Mouse (Mus musculus) forebrain, embryonic 15.5 days (tissue): ENCODE measurements around the gene Aptx. TPM values are rescaled to one million over a fixed set of nuclear protein-coding genes. Genes with fewer than 3 reads are reported as not detected.
A peak's percentile ranks its signal among the peaks of the same experiment; 100 is the strongest.

Experiments used
- ATAC-seq: fragments of 200-750 bp; cut with Nextera tagmentation; replicated peaks from 2 replicates; pipeline ENCODE4 v1.8.0; 2017; ENCODE audit warnings: mild to moderate bottlenecking, moderate TSS enrichment, moderate library complexity
- H3K27ac ChIP-seq: fragments of 300-500 bp; sonication (generic); replicated peaks from 2 replicates; pipeline ENCODE4 v1.5.1; 2015; ENCODE audit warnings: mild to moderate bottlenecking, inconsistent platforms
- H3K27me3 ChIP-seq: fragments of 300-500 bp; sonication (generic); 2 replicates; pipeline ENCODE4 v1.6.1; 2015; ENCODE audit warnings: inconsistent platforms
- H3K36me3 ChIP-seq: fragments of 300-500 bp; sonication (generic); 2 replicates; pipeline ENCODE4 v1.6.1; 2015; ENCODE audit warnings: mild to moderate bottlenecking, inconsistent platforms
- H3K4me1 ChIP-seq: fragments of 300-500 bp; sonication (generic); 2 replicates; pipeline ENCODE4 v1.6.1; 2015; ENCODE audit warnings: inconsistent platforms
- H3K4me2 ChIP-seq: fragments of 300-500 bp; sonication (generic); replicated peaks from 2 replicates; pipeline ENCODE4 v1.6.1; 2015; ENCODE audit warnings: mild to moderate bottlenecking, inconsistent platforms
- H3K4me3 ChIP-seq: fragments of 300-500 bp; sonication (generic); 2 replicates; pipeline ENCODE4 v1.5.1; 2015; ENCODE audit warnings: mild to moderate bottlenecking, inconsistent platforms
- H3K9ac ChIP-seq: fragments of 300-500 bp; sonication (generic); replicated peaks from 2 replicates; pipeline ENCODE4 v1.6.1; 2015; ENCODE audit warnings: mild to moderate bottlenecking, inconsistent platforms
- H3K9me3 ChIP-seq: fragments of 300-500 bp; sonication (generic); 2 replicates; pipeline ENCODE4 v1.6.1; 2016; ENCODE audit warnings: inconsistent platforms
- WGBS: fragments of 180-500 bp; shearing (Covaris S2); methylation state at CpG from one replicate; pipeline ENCODE4 v1.1.7; 2015; ENCODE audit warnings: mixed read lengths; 5-methylcytosine and 5-hydroxymethylcytosine counted together
- polyA plus RNA-seq: library from polyadenylated mRNA; unstranded; fragments of >200 nt; fragmentation: Nextera tagmentation; extraction: Ambion mirVana; gene quantifications from 2 replicates; pipeline ENCODE4 v1.2.1, GENCODE M21; 2015

Aptx gene
- polyA plus RNA-seq: 55.5 and 56.7 TPM in 2 replicates

DNA sequence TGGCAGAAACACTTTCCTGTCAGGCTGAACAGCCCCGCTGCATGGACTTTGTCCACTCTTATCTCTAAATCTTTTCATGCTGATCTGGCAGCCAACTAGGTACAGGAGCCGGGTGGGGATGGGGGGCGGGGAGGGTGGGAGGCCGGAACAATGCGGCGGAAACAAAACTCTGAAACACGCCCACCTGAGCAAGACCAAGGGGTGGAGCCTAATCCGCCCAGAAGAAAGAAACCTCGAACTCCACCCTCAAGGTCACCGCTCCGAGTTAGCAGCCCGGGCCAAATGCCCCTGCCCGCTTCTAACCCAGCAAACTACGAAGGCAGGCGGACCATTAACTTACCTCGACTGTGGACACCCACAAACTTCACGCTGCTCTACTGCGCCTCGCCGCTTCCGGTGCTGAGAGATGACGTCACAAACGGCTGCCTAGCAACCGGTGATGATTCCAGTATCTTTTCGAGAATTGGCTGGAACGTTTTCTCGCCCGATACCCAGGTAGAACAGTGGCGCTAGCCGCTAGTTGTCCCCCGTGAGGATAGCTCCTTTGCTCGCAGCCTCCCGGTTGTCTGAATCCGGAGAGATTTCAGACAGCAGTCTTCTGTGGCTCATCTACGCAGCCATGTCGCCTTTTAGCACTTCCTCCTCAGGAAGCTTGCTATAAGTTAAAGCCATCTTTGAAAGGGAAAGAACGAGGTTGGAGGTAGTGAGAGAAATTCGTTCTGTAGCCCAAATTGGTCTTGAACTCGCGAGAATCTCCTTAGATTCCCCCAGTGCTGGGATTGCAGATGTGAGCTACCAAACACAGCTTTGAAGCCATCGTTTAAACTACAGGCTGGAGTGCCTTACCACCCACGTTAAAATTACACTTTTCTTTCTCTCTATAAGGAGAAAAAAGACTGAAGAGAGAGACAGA lies at the start of gene Aptx:
TSS of gene Aptx (minus strand) at position 398 of the 913 bp plus-strand sequence.
- WGBS: 0% methylated on average over 42 of the region's 42 CpGs

DNA sequence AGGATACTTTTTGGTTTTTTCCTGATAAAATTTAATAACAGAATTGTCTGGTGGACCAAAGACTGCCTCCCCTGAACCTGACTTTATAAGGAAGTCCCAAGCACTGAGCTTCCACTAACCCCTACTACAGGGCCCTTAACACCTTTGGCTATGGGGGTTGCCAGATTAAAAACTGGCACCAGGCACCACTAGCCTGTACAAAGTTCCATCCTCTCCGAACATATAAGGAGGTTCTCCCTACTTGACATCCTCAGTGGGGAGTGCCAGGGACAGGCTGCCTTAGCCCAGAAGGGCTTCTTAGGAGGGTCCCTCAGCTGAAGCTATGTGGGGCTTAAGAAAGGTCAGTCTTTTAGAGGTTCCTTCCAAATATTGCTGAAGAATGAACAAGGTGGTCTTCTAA lies 32.4 kb upstream of the Aptx start:
- Histone ChIP-seq H3K4me2 (no peak overlapping the region), H3K4me3 (no peak overlapping the region), H3K27me3 (no peaks in the 10 kb centered on the region), H3K9ac (no peak overlapping the region), H3K36me3 (peaks cover 83% of the 10 kb centered on the region), H3K27ac (no peak overlapping the region), H3K9me3 (no peaks in the 10 kb centered on the region), H3K4me1 (no peaks in the 10 kb centered on the region)
- ATAC-seq: no peak; the same call in 1 of the 2 replicates
- WGBS: 76% methylated on average over 1 of the region's 1 CpGs

More for the DNA sequence above, at the start of gene Aptx:
- H3K36me3 ChIP-seq: no peaks in the 10 kb centered on the region
- no peaks in the 10 kb centered on the region for H3K27me3 ChIP-seq
- H3K4me1 ChIP-seq: peaks cover 25% of the 10 kb centered on the region
- peak within 1 kb of the TSS; percentile 65 for H3K9ac ChIP-seq
- H3K4me3 ChIP-seq: peak within 1 kb of the TSS; percentile 62
- peak within 1 kb of the TSS; percentile 72 for H3K4me2 ChIP-seq
- peak within 1 kb of the TSS; percentile 96 for H3K27ac ChIP-seq
- H3K9me3 ChIP-seq: no peaks in the 10 kb centered on the region
- ATAC-seq: peak; percentile 97

DNA sequence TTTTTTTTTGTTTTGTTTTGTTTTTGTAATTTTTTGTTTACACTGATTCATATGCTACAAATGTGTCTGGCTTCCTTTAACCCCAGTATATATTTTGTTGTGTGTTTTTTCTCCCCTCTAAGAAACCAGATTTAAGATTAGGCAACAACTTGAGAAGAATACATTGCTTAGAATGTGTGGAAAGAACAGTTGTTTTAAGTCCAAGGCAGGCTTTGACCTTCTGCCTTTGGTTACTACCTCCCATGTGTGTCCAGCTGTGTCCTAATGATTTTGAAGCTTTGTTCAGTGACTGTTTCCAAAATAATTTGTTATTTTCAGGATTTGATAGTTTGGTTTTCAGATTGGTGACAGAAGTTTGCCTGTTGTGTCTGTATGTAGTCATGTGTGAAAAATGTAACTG lies 28.3 kb upstream of the Aptx start:
- H3K27me3 ChIP-seq: no peaks in the 10 kb centered on the region
- H3K4me2 ChIP-seq: no peak overlapping the region
- H3K27ac ChIP-seq: no peak overlapping the region
- H3K4me1 ChIP-seq: peaks cover 18% of the 10 kb centered on the region
- H3K4me3 ChIP-seq: no peak overlapping the region
- no peaks in the 10 kb centered on the region for H3K9me3 ChIP-seq
- H3K36me3 ChIP-seq: peaks cover 87% of the 10 kb centered on the region
- no peak for ATAC-seq
- H3K9ac ChIP-seq: no peak overlapping the region

DNA sequence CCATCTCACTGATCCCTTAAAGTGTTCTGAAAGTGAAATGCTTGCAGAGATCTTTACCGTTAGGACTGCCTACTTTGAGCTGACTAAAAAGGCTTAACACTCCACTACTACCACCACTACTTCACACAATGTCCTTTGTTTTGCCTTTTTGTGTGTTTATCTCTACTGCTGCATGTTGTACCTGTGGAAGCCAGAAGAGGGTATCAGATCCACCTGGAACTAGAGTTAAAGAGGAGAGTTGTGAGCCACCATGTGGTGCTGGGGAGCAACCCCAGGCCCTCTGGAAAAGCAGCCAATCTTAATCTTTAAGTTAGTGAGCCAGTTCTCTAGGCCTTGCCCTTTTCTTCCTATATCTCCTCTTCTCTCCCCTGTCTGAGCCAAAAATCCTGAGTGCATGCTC lies 24.3 kb upstream of the Aptx start:
- 79% methylated on average over 1 of the region's 1 CpGs for WGBS
- no peak overlapping the region for H3K9ac ChIP-seq
- ATAC-seq: no peak
- no peak overlapping the region for H3K4me2 ChIP-seq
- H3K9me3 ChIP-seq: no peaks in the 10 kb centered on the region
- H3K4me1 ChIP-seq: peaks cover 47% of the 10 kb centered on the region
- H3K27ac ChIP-seq: no peak overlapping the region
- H3K36me3 ChIP-seq: peaks cover 73% of the 10 kb centered on the region
- no peaks in the 10 kb centered on the region for H3K27me3 ChIP-seq
- H3K4me3 ChIP-seq: no peak overlapping the region

DNA sequence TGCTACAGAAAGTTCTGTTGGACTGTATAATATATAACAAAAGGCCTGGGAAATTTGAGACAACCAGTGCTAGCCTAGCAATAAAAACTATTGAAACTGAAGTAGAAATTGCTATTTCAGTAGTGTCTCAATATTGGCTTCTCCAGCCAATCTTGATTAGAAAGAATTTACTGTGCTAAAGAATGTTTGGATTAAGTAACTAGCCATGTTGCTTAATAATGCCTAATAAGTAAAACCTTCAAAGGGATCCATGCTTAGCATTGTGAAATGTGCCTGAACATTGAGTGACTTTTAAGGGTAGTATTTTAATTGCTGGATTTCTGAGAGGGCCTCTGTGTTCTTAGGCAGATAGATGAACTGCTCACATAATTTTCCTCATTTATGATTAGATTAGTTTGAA lies 22.6 kb upstream of the Aptx start:
- no peak for ATAC-seq
- H3K9me3 ChIP-seq: no peaks in the 10 kb centered on the region
- H3K36me3 ChIP-seq: peaks cover 57% of the 10 kb centered on the region
- peaks cover 62% of the 10 kb centered on the region for H3K4me1 ChIP-seq
- peak overlapping the region; percentile 76 for H3K4me2 ChIP-seq
- no peaks in the 10 kb centered on the region for H3K27me3 ChIP-seq
- H3K9ac ChIP-seq: no peak overlapping the region
- H3K4me3 ChIP-seq: peak overlapping the region; percentile 5; the same call in 1 of the 2 replicates
- no peak overlapping the region for H3K27ac ChIP-seq

DNA sequence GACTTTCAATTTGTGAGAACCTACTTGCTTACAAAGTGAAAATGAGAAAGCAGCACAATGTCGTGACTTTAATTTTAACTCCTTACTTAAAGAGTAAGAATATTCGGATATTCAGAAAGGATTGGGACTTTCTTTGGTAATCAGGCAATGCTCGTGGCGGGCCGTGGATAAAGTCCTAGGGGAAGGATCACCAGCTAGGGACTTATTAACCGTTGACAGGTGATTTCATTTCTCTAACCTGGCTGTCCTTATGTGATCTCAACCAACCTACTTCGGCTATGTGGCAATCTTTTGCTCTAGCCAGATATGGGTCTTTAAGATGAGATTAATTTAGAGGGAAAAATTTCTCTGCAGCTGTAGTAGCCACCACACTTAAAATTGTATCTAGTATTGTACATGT lies 22.1 kb upstream of the Aptx start:
- ATAC-seq: no peak
- Histone ChIP-seq H3K4me3 (peak overlapping the region; percentile 89), H3K9ac (0 out of 2 replicates have a peak overlapping the region, but pooled peaks have one; percentile 88), H3K27ac (no peak overlapping the region), H3K4me1 (peaks cover 62% of the 10 kb centered on the region), H3K4me2 (peak overlapping the region; percentile 76), H3K27me3 (no peaks in the 10 kb centered on the region), H3K36me3 (peaks cover 53% of the 10 kb centered on the region), H3K9me3 (no peaks in the 10 kb centered on the region)
- WGBS: 89% methylated on average over 7 of the region's 7 CpGs

DNA sequence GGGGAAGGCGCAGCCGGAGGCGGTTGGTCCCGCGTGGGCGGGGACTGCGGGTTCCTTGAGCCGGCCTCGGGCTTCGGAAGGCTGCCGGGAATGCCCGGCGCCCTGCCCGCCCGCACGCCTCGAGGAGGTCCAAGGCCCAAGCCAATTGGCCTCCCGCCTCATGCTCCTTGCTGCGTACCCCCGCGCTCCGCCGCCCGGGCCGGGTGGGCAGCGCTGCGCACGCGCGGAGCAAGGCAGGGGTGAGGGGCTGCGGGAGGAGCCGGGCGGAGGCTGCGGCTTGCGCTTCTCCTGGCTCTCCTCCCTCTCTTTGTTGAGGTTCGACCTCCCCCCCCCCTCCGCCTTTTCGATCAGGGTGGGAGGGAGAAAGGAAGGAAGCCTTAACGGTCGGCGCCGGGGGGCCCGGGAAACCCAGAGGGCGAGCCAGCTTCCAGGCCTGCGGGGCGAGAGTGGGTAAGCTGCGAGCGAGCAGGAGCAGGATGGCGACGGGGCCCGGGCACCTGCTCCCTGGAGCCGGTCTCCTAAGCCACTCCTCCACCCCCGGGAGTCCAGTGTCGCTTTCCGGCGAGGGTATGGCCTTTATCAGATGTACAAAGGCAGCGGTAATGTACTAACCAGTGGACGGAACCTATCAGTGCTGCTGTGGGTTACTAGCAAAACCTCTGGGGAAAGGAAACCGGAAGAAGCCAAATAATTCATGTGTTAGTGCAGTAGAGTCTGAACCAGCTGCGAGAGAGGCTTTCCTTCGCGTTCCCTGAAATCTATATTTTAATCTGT lies 19.9 kb upstream of the Aptx start:
- H3K4me3 ChIP-seq: peak overlapping the region; percentile 89
- H3K27ac ChIP-seq: peak overlapping the region; percentile 99
- WGBS: 0% methylated on average over 59 of the region's 62 CpGs
- peaks cover 32% of the 10 kb centered on the region for H3K36me3 ChIP-seq
- H3K27me3 ChIP-seq: no peaks in the 10 kb centered on the region
- H3K4me2 ChIP-seq: peak overlapping the region; percentile 76
- no peaks in the 10 kb centered on the region for H3K9me3 ChIP-seq
- ATAC-seq: peak; percentile 94
- peak overlapping the region; percentile 88 for H3K9ac ChIP-seq
- H3K4me1 ChIP-seq: peaks cover 56% of the 10 kb centered on the region

DNA sequence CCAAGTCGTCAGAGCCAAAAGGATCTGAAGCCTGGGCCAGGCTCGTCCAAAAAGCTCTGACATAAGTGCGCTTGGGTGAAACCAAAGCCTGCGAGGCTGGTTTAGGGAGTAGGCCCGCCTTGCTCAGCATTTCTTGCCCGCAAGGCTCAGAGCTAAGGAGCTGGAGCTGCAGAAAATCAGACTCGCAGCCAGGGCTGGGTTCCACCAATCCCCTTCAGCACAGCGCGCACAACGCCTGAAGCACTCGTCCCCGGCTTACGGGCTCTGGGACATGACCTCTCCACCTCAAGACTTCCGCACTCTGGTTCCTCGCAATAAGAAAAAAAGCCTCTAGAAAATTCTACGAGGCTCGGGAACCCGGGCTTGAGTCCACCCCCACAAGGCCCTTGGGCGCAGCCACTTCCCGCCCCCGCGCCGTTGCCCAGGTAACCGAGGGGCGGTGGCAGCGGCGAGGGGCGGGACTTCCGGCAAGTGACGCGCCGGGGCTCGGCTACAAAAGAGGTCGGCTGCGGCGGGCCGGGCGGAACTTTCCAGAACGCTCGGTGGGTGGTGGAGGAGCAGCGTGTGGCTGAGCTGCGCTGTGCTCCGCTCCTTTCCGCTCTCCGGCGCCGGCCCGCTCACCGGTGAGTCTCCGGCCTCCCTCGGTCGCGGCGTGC lies 19.1 kb upstream of the Aptx start, which contains the start of gene Dnaja1:
TSS of gene Dnaja1 (plus strand) at position 140 of the 656 bp plus-strand sequence.
- peaks cover 27% of the 10 kb centered on the region for H3K36me3 ChIP-seq
- WGBS: under 1% methylated on average over 54 of the region's 54 CpGs
- H3K4me3 ChIP-seq: peak within 1 kb of the TSS; percentile 89
- H3K9ac ChIP-seq: peak within 1 kb of the TSS; percentile 88
- H3K4me2 ChIP-seq: peak within 1 kb of the TSS; percentile 76
- H3K4me1 ChIP-seq: peaks cover 51% of the 10 kb centered on the region
- peak within 1 kb of the TSS; percentile 99 for H3K27ac ChIP-seq
- no peaks in the 10 kb centered on the region for H3K27me3 ChIP-seq
- H3K9me3 ChIP-seq: no peaks in the 10 kb centered on the region
- peak; percentile 91 for ATAC-seq

DNA sequence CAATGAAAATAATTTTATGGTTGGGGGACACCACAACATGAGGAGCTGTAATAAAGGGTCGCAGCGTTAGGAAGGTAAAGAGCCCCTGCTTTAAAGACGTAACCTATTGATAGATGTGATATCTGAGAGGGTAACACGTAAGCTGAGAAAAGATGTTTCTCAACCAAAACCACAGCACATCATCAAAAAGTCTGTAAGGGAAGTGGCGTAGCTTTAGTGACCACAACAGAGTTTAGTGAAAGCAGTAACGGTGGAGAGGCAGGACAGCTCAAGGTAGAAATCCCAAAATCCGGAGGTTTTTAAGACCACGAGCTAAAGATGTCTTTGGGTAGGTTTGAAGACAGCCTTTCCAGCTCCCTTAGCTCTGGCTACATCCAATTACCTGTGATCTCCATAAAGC lies 17.9 kb upstream of the Aptx start:
- Histone ChIP-seq H3K4me1 (peaks cover 40% of the 10 kb centered on the region), H3K36me3 (peaks cover 15% of the 10 kb centered on the region), H3K4me2 (no peak overlapping the region), H3K27ac (peak overlapping the region; percentile 99; the same call in 1 of the 2 replicates), H3K9ac (no peak overlapping the region), H3K27me3 (no peaks in the 10 kb centered on the region), H3K4me3 (no peak overlapping the region), H3K9me3 (no peaks in the 10 kb centered on the region)
- no peak for ATAC-seq
- 95% methylated on average over 8 of the region's 8 CpGs for WGBS

DNA sequence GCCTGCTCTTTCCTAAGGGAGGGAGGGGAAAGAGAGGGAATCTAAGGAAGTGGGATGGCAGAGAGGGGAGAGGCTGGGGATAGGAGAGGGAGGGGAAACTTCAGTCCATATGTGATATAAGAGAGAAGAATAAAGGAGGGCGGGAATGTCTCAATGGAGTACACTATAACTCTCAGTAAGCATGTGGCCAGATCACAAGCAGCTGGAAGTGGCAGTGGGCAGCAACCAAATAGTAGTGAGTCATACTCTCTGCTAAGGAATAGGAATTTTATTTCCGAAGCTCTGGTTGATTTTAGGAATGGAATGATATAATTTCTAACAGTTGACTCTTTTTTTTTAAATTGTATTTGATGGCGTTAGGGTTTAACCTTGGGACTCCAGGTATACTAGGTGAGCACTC lies 14.1 kb upstream of the Aptx start:
- 92% methylated on average over 3 of the region's 3 CpGs for WGBS
- no peak overlapping the region for H3K4me2 ChIP-seq
- H3K9ac ChIP-seq: no peak overlapping the region
- no peaks in the 10 kb centered on the region for H3K27me3 ChIP-seq
- H3K9me3 ChIP-seq: no peaks in the 10 kb centered on the region
- peaks cover 14% of the 10 kb centered on the region for H3K4me1 ChIP-seq
- H3K36me3 ChIP-seq: no peaks in the 10 kb centered on the region
- no peak for ATAC-seq
- H3K27ac ChIP-seq: no peak overlapping the region
- no peak overlapping the region for H3K4me3 ChIP-seq

DNA sequence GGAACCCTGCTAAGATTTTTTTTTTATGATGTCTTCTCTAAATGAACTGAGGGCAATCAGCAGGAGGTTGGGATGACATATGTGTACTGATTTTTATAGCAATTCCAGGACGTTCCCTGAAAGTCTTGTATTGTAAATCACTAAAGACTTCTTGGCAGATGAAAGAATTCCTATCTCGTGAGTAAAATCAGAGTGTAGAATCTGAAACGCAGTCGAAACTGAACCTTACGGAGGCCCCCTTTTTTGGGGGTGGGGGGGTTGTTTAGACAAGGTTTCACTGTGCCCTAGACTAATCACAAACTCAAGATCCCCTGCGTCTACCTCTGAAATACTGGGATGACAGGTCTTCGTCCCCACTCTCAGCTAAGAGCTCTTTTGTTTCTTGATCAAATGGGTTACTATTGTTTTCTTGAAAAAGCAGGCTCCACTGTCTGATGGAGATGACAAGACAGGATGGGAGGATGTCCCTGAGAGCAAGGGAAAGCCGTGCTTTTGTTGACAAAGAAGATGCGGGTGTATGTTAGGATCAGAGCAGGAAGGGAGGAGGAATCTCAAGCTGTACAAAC lies 799 bp upstream of the Aptx start:
- no peaks in the 10 kb centered on the region for H3K27me3 ChIP-seq
- peak overlapping the region; percentile 65 for H3K9ac ChIP-seq
- peak overlapping the region; percentile 72 for H3K4me2 ChIP-seq
- H3K4me1 ChIP-seq: peaks cover 25% of the 10 kb centered on the region
- H3K27ac ChIP-seq: peak overlapping the region; percentile 96
- H3K36me3 ChIP-seq: no peaks in the 10 kb centered on the region
- peak overlapping the region; percentile 62 for H3K4me3 ChIP-seq
- 22% methylated on average over 9 of the region's 9 CpGs for WGBS
- no peak for ATAC-seq
- no peaks in the 10 kb centered on the region for H3K9me3 ChIP-seq
